Mouse (Mus musculus): ENCODE measurements around the gene Nodal.

DNA sequence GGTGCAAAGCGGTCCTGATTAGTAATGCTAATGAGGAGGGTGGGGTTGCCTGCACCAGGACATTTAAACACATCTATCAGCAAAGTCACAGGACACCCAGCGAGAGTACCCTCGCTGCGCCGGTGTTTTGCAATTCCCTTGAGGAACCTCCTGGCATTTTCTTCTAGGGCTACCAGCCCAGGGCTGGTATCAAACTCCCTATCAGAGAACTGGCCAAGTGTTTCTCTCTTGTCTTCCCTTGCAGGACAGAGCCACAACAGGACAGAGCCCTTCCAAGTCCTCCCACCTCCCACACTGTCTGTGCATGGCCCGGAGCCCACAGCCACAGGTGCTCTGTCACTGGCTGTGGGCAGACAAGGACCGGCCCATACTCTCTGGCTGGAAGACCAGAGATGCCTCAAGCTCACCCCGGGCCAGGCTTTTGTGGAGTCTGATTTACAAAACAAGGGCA is 35.5 kb upstream of the Nodal start:
- no peak for TF ChIP-seq CTCF (IDR thresholded peaks at IDR 0.05; ENCODE audit: borderline replicate concordance, extremely low read depth, insufficient read depth, insufficient read length)
- no peak for TF ChIP-seq POLR2A (IDR thresholded peaks at IDR 0.05; ENCODE audit: borderline replicate concordance, extremely low read depth, insufficient read depth, insufficient read length, poor library complexity, severe bottlenecking)

All from brain, embryonic 14.5 days (tissue).